Mouse (Mus musculus) stomach, embryonic 16.5 days (tissue): ENCODE results near the gene Dhx9. TPM values are rescaled to one million over a fixed set of nuclear protein-coding genes. Genes with fewer than 3 reads are reported as not detected.

Experiments used
- ATAC-seq: fragments of 200-750 bp; cut with Nextera tagmentation; 2 replicates; pipeline ENCODE4 v1.8.0; 2017; ENCODE audit warnings: moderate number of reproducible peaks, moderate TSS enrichment; ENCODE audit not compliant: insufficient read depth, low FRiP score
- H3K27ac ChIP-seq: fragments of 300-500 bp; sonication (generic); 2 replicates; pipeline ENCODE4 v1.5.1; 2014; ENCODE audit warnings: low read length
- H3K27me3 ChIP-seq: fragments of 300-500 bp; sonication (generic); 2 replicates; pipeline ENCODE4 v1.6.1; 2014; ENCODE audit warnings: low read length, control low read depth, mixed read lengths; ENCODE audit not compliant: control insufficient read depth, insufficient read depth
- H3K36me3 ChIP-seq: fragments of 300-500 bp; sonication (generic); 2 replicates; pipeline ENCODE4 v1.6.1; 2014; ENCODE audit warnings: low read length; ENCODE audit not compliant: control insufficient read depth, insufficient read depth
- H3K4me1 ChIP-seq: fragments of 300-500 bp; sonication (generic); 2 replicates; pipeline ENCODE4 v1.6.1; 2014; ENCODE audit warnings: low read length, control low read depth, mixed read lengths; ENCODE audit not compliant: control insufficient read depth, insufficient read depth
- H3K4me2 ChIP-seq: fragments of 300-500 bp; sonication (generic); 2 replicates; pipeline ENCODE4 v1.6.1; 2014; ENCODE audit warnings: low read depth, low read length, mixed read lengths
- H3K4me3 ChIP-seq: fragments of 300-500 bp; sonication (generic); replicated peaks from 2 replicates; pipeline ENCODE4 v1.5.1; 2014; ENCODE audit warnings: mild to moderate bottlenecking, low read length
- H3K9ac ChIP-seq: fragments of 300-500 bp; sonication (generic); 2 replicates; pipeline ENCODE4 v1.6.1; 2014; ENCODE audit warnings: low read length
- H3K9me3 ChIP-seq: fragments of 300-500 bp; sonication (generic); replicated peaks from 2 replicates; pipeline ENCODE4 v1.6.1; 2016; ENCODE audit warnings: low read length, control low read depth; ENCODE audit not compliant: control insufficient read depth
- WGBS: fragments of 180-500 bp; shearing (Covaris S2); extraction: QIAGEN DNeasy Blood & Tissue Kit; methylation state at CpG from one replicate; pipeline ENCODE4 v1.1.7; 2014; 5-methylcytosine and 5-hydroxymethylcytosine counted together
- polyA plus RNA-seq: library from polyadenylated mRNA; unstranded; fragments of >200 nt; fragmentation: Nextera tagmentation; extraction: Ambion mirVana; gene quantifications from 2 replicates; pipeline ENCODE4 v1.2.1, GENCODE M21; 2015

Gene Dhx9
- polyA plus RNA-seq, 1 experiment from 2014 or later = 22.0 TPM

GRCm38 (mm10) chr1:153509012-153509411 is 21.6 kb upstream of the Dhx9 start:
- Histone ChIP-seq H3K36me3 (no peaks in the 10 kb centered on the region), H3K4me3 (no peak overlapping the region), H3K27ac (no peak overlapping the region), H3K27me3 (no peaks in the 10 kb centered on the region), H3K9ac (no peak overlapping the region), H3K9me3 (no peaks in the 10 kb centered on the region), H3K4me1 (no peaks in the 10 kb centered on the region), H3K4me2 (no peak overlapping the region)
- no peak for ATAC-seq
- WGBS = 86% methylated on average over 6 of the region's 6 CpGs

- H3K9ac ChIP-seq = no peak overlapping the region
- 63% methylated on average over 5 of the region's 6 CpGs for WGBS
- no peak overlapping the region for H3K4me2 ChIP-seq
- H3K4me3 ChIP-seq = no peak overlapping the region
- H3K27ac ChIP-seq = no peak overlapping the region
- ATAC-seq = no peak
- H3K4me1 ChIP-seq = peaks cover 7% of the 10 kb centered on the region; the same call in 1 of the 2 replicates
- H3K36me3 ChIP-seq = no peaks in the 10 kb centered on the region
- no peaks in the 10 kb centered on the region for H3K9me3 ChIP-seq
- H3K27me3 ChIP-seq = no peaks in the 10 kb centered on the region
Observed at GRCm38 (mm10) chr1:153506266-153506665, 18.8 kb upstream of the Dhx9 start.

- no peak overlapping the region for H3K9ac ChIP-seq
- peak; percentile 62 for ATAC-seq
- no peak overlapping the region for H3K4me3 ChIP-seq
- no peaks in the 10 kb centered on the region for H3K27me3 ChIP-seq
- WGBS = 28% methylated on average over 5 of the region's 5 CpGs
- no peaks in the 10 kb centered on the region for H3K9me3 ChIP-seq
- no peaks in the 10 kb centered on the region for H3K36me3 ChIP-seq
- H3K4me1 ChIP-seq = peaks cover 7% of the 10 kb centered on the region; the same call in 1 of the 2 replicates
- no peak overlapping the region for H3K4me2 ChIP-seq
- H3K27ac ChIP-seq = no peak overlapping the region; the same call in 1 of the 2 replicates
Observed at GRCm38 (mm10) chr1:153501644-153502321, 14.3 kb upstream of the Dhx9 start.

GRCm38 (mm10) chr1:153500030-153500429 is 12.6 kb upstream of the Dhx9 start:
- Histone ChIP-seq H3K4me1 (peaks cover 7% of the 10 kb centered on the region; the same call in 1 of the 2 replicates), H3K27me3 (no peaks in the 10 kb centered on the region), H3K9me3 (no peaks in the 10 kb centered on the region), H3K36me3 (no peaks in the 10 kb centered on the region), H3K4me3 (no peak overlapping the region), H3K9ac (no peak overlapping the region), H3K4me2 (no peak overlapping the region), H3K27ac (no peak overlapping the region)
- no peak for ATAC-seq
- WGBS = 75% methylated on average over 9 of the region's 9 CpGs

- H3K9ac ChIP-seq = no peak overlapping the region
- WGBS = 68% methylated on average over 3 of the region's 3 CpGs
- no peaks in the 10 kb centered on the region for H3K4me1 ChIP-seq
- H3K4me2 ChIP-seq = no peak overlapping the region
- H3K27ac ChIP-seq = no peak overlapping the region
- no peaks in the 10 kb centered on the region for H3K27me3 ChIP-seq
- no peaks in the 10 kb centered on the region for H3K36me3 ChIP-seq
- ATAC-seq = peak; percentile 71
- no peak overlapping the region for H3K4me3 ChIP-seq
- H3K9me3 ChIP-seq = no peaks in the 10 kb centered on the region
Observed at GRCm38 (mm10) chr1:153496030-153496429, 8.6 kb upstream of the Dhx9 start.

- Histone ChIP-seq H3K9ac (no peak overlapping the region), H3K4me3 (no peak overlapping the region), H3K9me3 (no peaks in the 10 kb centered on the region), H3K36me3 (no peaks in the 10 kb centered on the region), H3K27me3 (no peaks in the 10 kb centered on the region), H3K4me2 (no peak overlapping the region), H3K27ac (no peak overlapping the region), H3K4me1 (no peaks in the 10 kb centered on the region)
- no peak for ATAC-seq
- WGBS = 42% methylated on average over 6 of the region's 6 CpGs
Observed at GRCm38 (mm10) chr1:153493931-153494330, 6.5 kb upstream of the Dhx9 start.

- Histone ChIP-seq H3K9me3 (no peaks in the 10 kb centered on the region), H3K27me3 (no peaks in the 10 kb centered on the region), H3K9ac (no peak overlapping the region), H3K4me2 (no peak overlapping the region), H3K4me1 (no peaks in the 10 kb centered on the region), H3K36me3 (no peaks in the 10 kb centered on the region), H3K4me3 (no peak overlapping the region), H3K27ac (no peak overlapping the region)
- WGBS = 27% methylated on average over 4 of the region's 4 CpGs
- ATAC-seq = no peak
Observed at GRCm38 (mm10) chr1:153493338-153493737, 5.9 kb upstream of the Dhx9 start.

GRCm38 (mm10) chr1:153491822-153492221 is 4.4 kb upstream of the Dhx9 start:
- Histone ChIP-seq H3K4me2 (no peak overlapping the region), H3K9ac (no peak overlapping the region), H3K9me3 (no peaks in the 10 kb centered on the region), H3K27me3 (no peaks in the 10 kb centered on the region), H3K27ac (no peak overlapping the region; the same call in 1 of the 2 replicates), H3K36me3 (no peaks in the 10 kb centered on the region), H3K4me1 (no peaks in the 10 kb centered on the region), H3K4me3 (no peak overlapping the region)
- ATAC-seq = no peak
- 82% methylated on average over 1 of the region's 1 CpGs for WGBS

- no peak overlapping the region for H3K27ac ChIP-seq
- H3K9ac ChIP-seq = no peak overlapping the region
- no peaks in the 10 kb centered on the region for H3K27me3 ChIP-seq
- no peak overlapping the region for H3K4me2 ChIP-seq
- H3K4me1 ChIP-seq = no peaks in the 10 kb centered on the region
- ATAC-seq = no peak
- H3K4me3 ChIP-seq = no peak overlapping the region
- H3K36me3 ChIP-seq = no peaks in the 10 kb centered on the region
- no peaks in the 10 kb centered on the region for H3K9me3 ChIP-seq
- 83% methylated on average over 2 of the region's 2 CpGs for WGBS
Observed at GRCm38 (mm10) chr1:153491345-153491744, 3.9 kb upstream of the Dhx9 start.
